Mouse (Mus musculus) megakaryocyte, embryonic 14.5 days (primary cell): Measurements from ENCODE around the gene Ap5s1.

Experiments used
- FLI1 ChIP-seq: IDR thresholded peaks from 2 replicates; pipeline ENCODE4 v1.6.1; 2012; ENCODE audit warnings: low read length, inconsistent platforms, mixed read lengths
- GATA1 ChIP-seq: IDR thresholded peaks from 3 replicates; pipeline ENCODE4 v1.6.1; 2012; ENCODE audit warnings: mixed read lengths, low read length, inconsistent platforms, borderline replicate concordance

GRCm38 (mm10) chr2:131190344-131191004, 16.4 kb upstream of the Ap5s1 start:
- TF ChIP-seq GATA1: no peak
- TF ChIP-seq FLI1: no peak
